Mouse (Mus musculus) kidney, adult 2 months (tissue): ENCODE results near the gene Fam161a.

Experiments used
- CTCF ChIP-seq: fragments of 200-500 bp; conservative IDR thresholded peaks from 2 replicates; pipeline ENCODE4 v1.5.1; 2011; ENCODE audit warnings: low read depth, mild to moderate bottlenecking, control low read depth, low read length, moderate library complexity, mixed read lengths; ENCODE audit not compliant: insufficient read depth, insufficient read length
- POLR2A ChIP-seq: fragments of 200-500 bp; IDR thresholded peaks from one replicate; pipeline ENCODE4 v1.6.1; 2011; ENCODE audit warnings: low read depth, low read length, control low read depth

DNA sequence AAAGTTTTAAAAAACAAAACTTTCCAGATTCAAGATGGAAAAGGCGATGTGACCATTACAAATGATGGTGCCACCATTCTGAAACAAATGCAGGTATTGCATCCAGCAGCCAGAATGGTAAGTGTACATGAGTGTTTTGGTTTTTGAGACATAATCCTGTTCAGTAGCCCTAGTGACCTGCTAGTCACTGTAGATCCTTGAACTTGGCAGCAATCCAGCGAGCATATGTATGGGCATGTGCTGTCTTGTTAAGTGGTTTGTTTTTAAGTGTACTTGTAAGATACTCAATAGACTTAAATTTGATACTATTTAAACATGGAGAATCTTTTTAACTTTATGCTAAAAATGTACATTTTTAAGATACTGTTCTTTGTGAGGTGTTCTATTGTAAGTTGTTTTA is 13.1 kb upstream of the Fam161a start:
- no peak for TF ChIP-seq POLR2A
- no peak for TF ChIP-seq CTCF
